In genomic region chr2:114117235-114117634, GRCm38 (mm10) we compare ENCODE assay signal across 33 mouse cellular contexts.
A peak's percentile ranks its signal among the peaks of the same experiment; 100 is the strongest.
DNase-seq lines count a peak whose midpoint lies in the region; ATAC-seq and TF ChIP-seq lines count a peak whose summit lies in the region.
"Had no signal": no experiment of that assay in that cellular context is flagged by ENCODE, and none has a peak within 500 bp of the region (broad histone marks: within the 10 kb centered on the region; RNA-seq: fewer than 3 reads in every experiment).

No protein-coding gene starts in this region.

- no peak for TF ChIP-seq EP300 in stomach, postnatal 0 days (optimal IDR thresholded peaks at IDR 0.05)
- peak; percentile 28; the same call in 1 of the 2 replicates for TF ChIP-seq EP300 in liver, embryonic 14.5 days (IDR thresholded peaks at IDR 0.05; ENCODE audit: low read depth)

- ATAC-seq in stomach, embryonic 15.5 days (ENCODE audit: insufficient read depth, low FRiP score, low read depth), result peak; percentile 58; the same call in 1 of the 2 replicates
- no peak for ATAC-seq in stomach, postnatal 0 days (ENCODE audit: low FRiP score, low TSS enrichment)
- ATAC-seq in liver, embryonic 11.5 days (replicated peaks; ENCODE audit: low FRiP score), result peak; percentile 88
- ATAC-seq in liver, embryonic 14.5 days (ENCODE audit: insufficient read depth), result peak; percentile 88
- ATAC-seq in megakaryocyte-erythroid progenitor cell, adult 5-6 weeks (replicated peaks; ENCODE audit: low FRiP score, low TSS enrichment, poor library complexity, severe bottlenecking), result peak; percentile 59
- ATAC-seq in kidney, embryonic 16.5 days (ENCODE audit: low FRiP score, low TSS enrichment), result no peak
- ATAC-seq in forebrain, embryonic 12.5 days (ENCODE audit: low FRiP score), result no peak
- ATAC-seq: forebrain, embryonic 15.5 days; hindbrain, postnatal 0 days; inflammation-experienced regulatory T-cells, adult 6 months; Patski had no signal

- no peaks in the 10 kb centered on the region for H3K9me3 ChIP-seq in stomach, embryonic 15.5 days
- H3K9me3 ChIP-seq in stomach, postnatal 0 days (ENCODE audit: control insufficient read depth, low read length), result no peaks in the 10 kb centered on the region
- no peaks in the 10 kb centered on the region for H3K9me3 ChIP-seq in liver, embryonic 11.5 days (ENCODE audit: control insufficient read depth, low read length)
- H3K9me3 ChIP-seq in liver, embryonic 14.5 days (ENCODE audit: control insufficient read depth, low read length), result no peaks in the 10 kb centered on the region
- no peaks in the 10 kb centered on the region for H3K9me3 ChIP-seq in kidney, embryonic 16.5 days (ENCODE audit: low read length)
- no peaks in the 10 kb centered on the region for H3K9me3 ChIP-seq in forebrain, embryonic 10.5 days
- H3K9me3 ChIP-seq in forebrain, embryonic 12.5 days, result no peaks in the 10 kb centered on the region
- H3K9me3 ChIP-seq: embryonic facial prominence, embryonic 10.5 days; embryonic facial prominence, embryonic 13.5 days; forebrain, embryonic 15.5 days; G1E; heart, embryonic 12.5 days; heart, embryonic 15.5 days; hindbrain, embryonic 10.5 days had no signal

- TF ChIP-seq CTCF in stomach, postnatal 0 days (IDR thresholded peaks at IDR 0.05; ENCODE audit: low read depth), result no peak
- TF ChIP-seq CTCF in liver, embryonic 14.5 days (IDR thresholded peaks at IDR 0.05; ENCODE audit: low read depth), result no peak

- H3K4me2 ChIP-seq in stomach, embryonic 15.5 days, result no peak overlapping the region
- no peak overlapping the region for H3K4me2 ChIP-seq in stomach, postnatal 0 days (replicated peaks; ENCODE audit: low read depth)
- H3K4me2 ChIP-seq in liver, embryonic 11.5 days, result no peak overlapping the region
- no peak overlapping the region; the same call in 1 of the 2 replicates for H3K4me2 ChIP-seq in liver, embryonic 14.5 days (ENCODE audit: low read depth)
- H3K4me2 ChIP-seq in kidney, embryonic 16.5 days (replicated peaks; ENCODE audit: low read depth, low read length), result no peak overlapping the region
- H3K4me2 ChIP-seq in forebrain, embryonic 12.5 days, result no peak overlapping the region
- H3K4me2 ChIP-seq: embryonic facial prominence, embryonic 13.5 days; forebrain, embryonic 15.5 days; heart, embryonic 12.5 days; heart, embryonic 15.5 days; hindbrain, embryonic 14.5 days had no signal

- no peaks in the 10 kb centered on the region for H3K27me3 ChIP-seq in stomach, embryonic 15.5 days (replicated peaks)
- no peaks in the 10 kb centered on the region for H3K27me3 ChIP-seq in stomach, postnatal 0 days (ENCODE audit: control insufficient read depth, insufficient read depth, low read length)
- H3K27me3 ChIP-seq in liver, embryonic 11.5 days (replicated peaks; ENCODE audit: control insufficient read depth, insufficient read depth, low read length), result no peaks in the 10 kb centered on the region
- H3K27me3 ChIP-seq in liver, embryonic 14.5 days (ENCODE audit: control insufficient read depth, insufficient read depth, low read length), result no peaks in the 10 kb centered on the region
- no peaks in the 10 kb centered on the region for H3K27me3 ChIP-seq in kidney, embryonic 16.5 days (ENCODE audit: insufficient read depth, low read length)
- no peaks in the 10 kb centered on the region for H3K27me3 ChIP-seq in forebrain, embryonic 10.5 days (ENCODE audit: poor library complexity, severe bottlenecking)
- no peaks in the 10 kb centered on the region for H3K27me3 ChIP-seq in forebrain, embryonic 12.5 days
- H3K27me3 ChIP-seq: CH12.LX; embryonic facial prominence, embryonic 13.5 days; forebrain, embryonic 15.5 days; heart, embryonic 12.5 days; heart, embryonic 15.5 days; Patski had no signal

- H3K9ac ChIP-seq in stomach, embryonic 15.5 days, result no peak overlapping the region
- no peak overlapping the region for H3K9ac ChIP-seq in stomach, postnatal 0 days (ENCODE audit: low read length)
- no peak overlapping the region for H3K9ac ChIP-seq in liver, embryonic 11.5 days (ENCODE audit: low read depth, low read length)
- H3K9ac ChIP-seq in liver, embryonic 14.5 days (replicated peaks), result no peak overlapping the region
- no peak overlapping the region for H3K9ac ChIP-seq in kidney, embryonic 16.5 days (replicated peaks; ENCODE audit: low read length)
- H3K9ac ChIP-seq in forebrain, embryonic 12.5 days, result no peak overlapping the region
- H3K9ac ChIP-seq: embryonic facial prominence, embryonic 13.5 days; forebrain, embryonic 15.5 days; heart, embryonic 12.5 days; heart, embryonic 15.5 days; hindbrain, embryonic 14.5 days had no signal

- no peak overlapping the region for H3K4me3 ChIP-seq in stomach, embryonic 15.5 days (replicated peaks)
- H3K4me3 ChIP-seq in stomach, postnatal 0 days (ENCODE audit: low read depth, low read length), result no peak overlapping the region
- H3K4me3 ChIP-seq in liver, embryonic 11.5 days (ENCODE audit: low read depth, low read length), result no peak overlapping the region
- no peak overlapping the region for H3K4me3 ChIP-seq in liver, embryonic 14.5 days (ENCODE audit: insufficient read depth in 1 of 2, low read depth in 2 of 2, low read length in 2 of 2)
- H3K4me3 ChIP-seq in kidney, embryonic 16.5 days (ENCODE audit: low read length), result no peak overlapping the region
- no peak overlapping the region for H3K4me3 ChIP-seq in forebrain, embryonic 10.5 days
- no peak overlapping the region for H3K4me3 ChIP-seq in forebrain, embryonic 12.5 days (replicated peaks)
- H3K4me3 ChIP-seq: embryonic facial prominence, embryonic 10.5 days; embryonic facial prominence, embryonic 13.5 days; erythroblast, embryonic 14.5 days; forebrain, embryonic 15.5 days; heart, embryonic 12.5 days; heart, embryonic 15.5 days; hindbrain, embryonic 10.5 days had no signal

- H3K27ac ChIP-seq in stomach, embryonic 15.5 days, result no peak overlapping the region
- H3K27ac ChIP-seq in stomach, postnatal 0 days (replicated peaks), result no peak overlapping the region
- H3K27ac ChIP-seq in liver, embryonic 11.5 days (ENCODE audit: low read depth, low read length), result no peak overlapping the region
- peak overlapping the region; percentile 46 for H3K27ac ChIP-seq in liver, embryonic 14.5 days
- no peak overlapping the region for H3K27ac ChIP-seq in kidney, embryonic 16.5 days (ENCODE audit: low read length)
- no peak overlapping the region for H3K27ac ChIP-seq in forebrain, embryonic 10.5 days
- H3K27ac ChIP-seq in forebrain, embryonic 12.5 days, result no peak overlapping the region
- H3K27ac ChIP-seq: embryonic facial prominence, embryonic 10.5 days; embryonic facial prominence, embryonic 13.5 days; forebrain, embryonic 15.5 days; heart, embryonic 15.5 days; hindbrain, embryonic 10.5 days; hindbrain, embryonic 14.5 days; hindbrain, postnatal 0 days had no signal

- no peaks in the 10 kb centered on the region for H3K4me1 ChIP-seq in stomach, embryonic 15.5 days
- no peaks in the 10 kb centered on the region for H3K4me1 ChIP-seq in stomach, postnatal 0 days (replicated peaks; ENCODE audit: control insufficient read depth, insufficient read depth)
- no peaks in the 10 kb centered on the region; the same call in 1 of the 2 replicates for H3K4me1 ChIP-seq in liver, embryonic 11.5 days (replicated peaks; ENCODE audit: control insufficient read depth, insufficient read depth, low read length)
- peaks cover 0 to 16% of the 10 kb centered on the region in 2 experiments for H3K4me1 ChIP-seq in liver, embryonic 14.5 days (replicated peaks; ENCODE audit: control insufficient read depth in 2 of 2, insufficient read depth in 2 of 2, low read length in 1 of 2)
- no peaks in the 10 kb centered on the region for H3K4me1 ChIP-seq in kidney, embryonic 16.5 days (ENCODE audit: insufficient read depth, low read length)
- H3K4me1 ChIP-seq in forebrain, embryonic 10.5 days, result no peaks in the 10 kb centered on the region
- H3K4me1 ChIP-seq in forebrain, embryonic 12.5 days, result no peaks in the 10 kb centered on the region
- H3K4me1 ChIP-seq: embryonic facial prominence, embryonic 10.5 days; embryonic facial prominence, embryonic 13.5 days; forebrain, embryonic 15.5 days; heart, embryonic 12.5 days; heart, embryonic 15.5 days; hindbrain, embryonic 10.5 days had no signal

- peaks cover 30% of the 10 kb centered on the region for H3K36me3 ChIP-seq in stomach, embryonic 15.5 days
- peaks cover 23% of the 10 kb centered on the region for H3K36me3 ChIP-seq in stomach, postnatal 0 days (ENCODE audit: control insufficient read depth, insufficient read depth, low read length)
- peaks cover 27% of the 10 kb centered on the region; the same call in 1 of the 2 replicates for H3K36me3 ChIP-seq in liver, embryonic 11.5 days (ENCODE audit: control insufficient read depth, insufficient read depth, low read length)
- H3K36me3 ChIP-seq in liver, embryonic 14.5 days (replicated peaks; ENCODE audit: control insufficient read depth, insufficient read depth, low read depth), result peaks cover 30% of the 10 kb centered on the region
- H3K36me3 ChIP-seq in kidney, embryonic 16.5 days (ENCODE audit: insufficient read depth, low read length), result peaks cover 40% of the 10 kb centered on the region
- H3K36me3 ChIP-seq in forebrain, embryonic 10.5 days (replicated peaks), result peaks cover 92% of the 10 kb centered on the region
- peaks cover 64% of the 10 kb centered on the region for H3K36me3 ChIP-seq in forebrain, embryonic 12.5 days (replicated peaks)

- WGBS in stomach, embryonic 15.5 days, result 88% methylated on average over 3 of the region's 3 CpGs
- WGBS in stomach, postnatal 0 days, result 93% methylated on average over 3 of the region's 3 CpGs
- 77% methylated on average over 3 of the region's 3 CpGs for WGBS in liver, embryonic 11.5 days
- WGBS in liver, embryonic 14.5 days (ENCODE audit: insufficient replicate concordance), result 46% methylated on average over 3 of the region's 3 CpGs
- 89% methylated on average over 3 of the region's 3 CpGs for WGBS in kidney, embryonic 16.5 days
- WGBS in forebrain, embryonic 10.5 days, result 92% methylated on average over 3 of the region's 3 CpGs
- WGBS in forebrain, embryonic 12.5 days, result 92% methylated on average over 3 of the region's 3 CpGs

- no peak for DNase-seq in stomach, postnatal 0 days (ENCODE audit: low spot score)
- no peak for DNase-seq in liver, embryonic 11.5 days (ENCODE audit: low spot score)
- DNase-seq in liver, embryonic 14.5 days (ENCODE audit: low read depth in 3 of 3, low spot score in 3 of 3), result peak; percentile 22 to 41 (median 37)
- DNase-seq in forebrain, embryonic 10.5 days (ENCODE audit: extremely low spot score, low spot score), result no peak
- DNase-seq: adrenal gland, adult 2 months; adrenal gland, postnatal 14 days; B cell, adult 2 months; cerebellum, adult 11 months; cerebellum, adult 8-10 months; cerebellum, postnatal 10 days; cerebellum, postnatal 36 days; embryo, embryonic 11 days; gastrocnemius, postnatal 25 days; heart, adult 18-20 months; heart, postnatal 10 days; heart, postnatal 36 days had no signal

Comparison
In these comparisons a context has a peak if more than half of its experiments do, and no peak if none do; other contexts are left out.
1. ATAC-seq: peak in stomach, embryonic 15.5 days (single experiment), liver, embryonic 11.5 days (single experiment), liver, embryonic 14.5 days (single experiment) and megakaryocyte-erythroid progenitor cell, adult 5-6 weeks (single experiment); none in stomach, postnatal 0 days (single experiment), kidney, embryonic 16.5 days (single experiment) and forebrain, embryonic 12.5 days (single experiment).
2. DNase-seq: peak in liver, embryonic 14.5 days (3 of 3); none in stomach, postnatal 0 days (single experiment), liver, embryonic 11.5 days (single experiment) and forebrain, embryonic 10.5 days (single experiment).